Mouse (Mus musculus): Measurements from ENCODE around the gene Hmgcr.

GRCm38 (mm10) chr13:96720003-96720402 lies 49.3 kb upstream of the Hmgcr start:
- TF ChIP-seq CTCF (IDR thresholded peaks at IDR 0.05; ENCODE audit: low read depth): no peak
- no peak for TF ChIP-seq EP300 (IDR thresholded peaks at IDR 0.05; ENCODE audit: low read depth)
